ENCODE assay signal across 12 mouse cellular contexts in the genomic region with DNA sequence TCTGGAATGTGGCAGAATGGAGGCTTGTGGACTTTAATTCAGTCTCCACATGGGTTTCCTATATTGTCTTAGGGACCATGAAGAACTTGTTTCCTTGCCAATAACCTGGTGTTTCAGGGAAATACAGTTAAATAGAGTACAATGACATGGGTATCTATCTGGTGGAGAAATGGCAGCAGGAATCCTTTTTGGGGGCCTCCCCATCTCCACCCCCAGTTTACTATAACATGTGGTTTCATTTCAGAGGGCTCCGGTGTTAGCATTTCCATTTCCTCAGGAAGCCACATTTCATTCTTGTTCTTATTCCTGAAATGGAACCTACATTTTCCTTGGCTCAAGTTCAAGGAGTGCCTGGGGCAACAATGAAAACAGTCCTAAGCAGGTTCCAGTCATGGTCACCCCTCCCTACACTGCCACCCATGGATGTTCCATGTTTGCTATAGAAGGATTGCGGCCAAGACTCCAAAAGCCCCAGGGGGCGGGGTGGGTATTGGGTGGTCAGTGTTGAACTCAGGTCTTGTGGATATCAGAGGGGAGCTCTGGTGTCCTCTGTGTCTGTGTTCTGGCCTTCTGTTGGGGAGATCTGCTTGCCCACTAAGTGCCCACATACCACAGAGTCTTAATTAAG.
DNase-seq lines count a peak whose midpoint lies in the region; ATAC-seq and TF ChIP-seq lines count a peak whose summit lies in the region.
"Had no signal": no experiment of that assay in that cellular context is flagged by ENCODE, and none has a peak within 500 bp of the region (broad histone marks: within the 10 kb centered on the region; RNA-seq: fewer than 3 reads in every experiment).

No protein-coding gene starts in this region.

- H3K9ac ChIP-seq in heart, embryonic 15.5 days: no peak overlapping the region
- no peak overlapping the region for H3K9ac ChIP-seq in limb, embryonic 15.5 days
- no peak overlapping the region for H3K9ac ChIP-seq in intestine, postnatal 0 days (ENCODE audit: low read depth, low read length)
- H3K9ac ChIP-seq: intestine, embryonic 15.5 days; liver, embryonic 12.5 days had no signal

- peaks cover 15% of the 10 kb centered on the region for H3K4me1 ChIP-seq in heart, embryonic 15.5 days (replicated peaks)
- H3K4me1 ChIP-seq in limb, embryonic 15.5 days: peaks cover 11% of the 10 kb centered on the region
- H3K4me1 ChIP-seq in intestine, postnatal 0 days (replicated peaks; ENCODE audit: control insufficient read depth, insufficient read depth, low read length): no peaks in the 10 kb centered on the region
- H3K4me1 ChIP-seq: liver, embryonic 12.5 days had no signal

- H3K4me3 ChIP-seq in heart, embryonic 15.5 days: no peak overlapping the region
- H3K4me3 ChIP-seq in limb, embryonic 15.5 days: no peak overlapping the region
- no peak overlapping the region for H3K4me3 ChIP-seq in intestine, postnatal 0 days (ENCODE audit: low read depth, low read length)
- H3K4me3 ChIP-seq: intestine, embryonic 15.5 days; liver, embryonic 12.5 days had no signal

- no peaks in the 10 kb centered on the region for H3K36me3 ChIP-seq in heart, embryonic 15.5 days
- no peaks in the 10 kb centered on the region for H3K36me3 ChIP-seq in limb, embryonic 15.5 days
- no peaks in the 10 kb centered on the region for H3K36me3 ChIP-seq in intestine, postnatal 0 days (ENCODE audit: control insufficient read depth, insufficient read depth)
- H3K36me3 ChIP-seq: intestine, embryonic 15.5 days; liver, embryonic 12.5 days had no signal

- peak; percentile 45 for ATAC-seq in cerebellum, adult (ENCODE audit: insufficient number of reproducible peaks, low FRiP score, low TSS enrichment)
- no peak for ATAC-seq in heart, embryonic 15.5 days (replicated peaks; ENCODE audit: insufficient number of reproducible peaks, insufficient read depth, low FRiP score, low read depth)
- no peak for ATAC-seq in limb, embryonic 15.5 days (ENCODE audit: insufficient number of reproducible peaks, low FRiP score, low TSS enrichment, low read depth)
- no peak for ATAC-seq in intestine, postnatal 0 days
- ATAC-seq: intestine, embryonic 15.5 days; liver, embryonic 12.5 days had no signal

- no peak overlapping the region for H3K4me2 ChIP-seq in heart, embryonic 15.5 days
- H3K4me2 ChIP-seq in limb, embryonic 15.5 days: no peak overlapping the region
- no peak overlapping the region for H3K4me2 ChIP-seq in intestine, postnatal 0 days (replicated peaks; ENCODE audit: low read depth)
- H3K4me2 ChIP-seq: intestine, embryonic 15.5 days; liver, embryonic 12.5 days had no signal

- H3K27ac ChIP-seq in heart, embryonic 15.5 days: peak overlapping the region; percentile 56
- peak overlapping the region; percentile 75 for H3K27ac ChIP-seq in limb, embryonic 15.5 days
- no peak overlapping the region for H3K27ac ChIP-seq in intestine, postnatal 0 days (ENCODE audit: low read depth, low read length)
- H3K27ac ChIP-seq: intestine, embryonic 15.5 days; liver, embryonic 12.5 days had no signal

- intact Hi-C loops in left cerebral cortex, postnatal 10 days (cut with DNase I): no loop called here

- no peaks in the 10 kb centered on the region for H3K27me3 ChIP-seq in heart, embryonic 15.5 days
- H3K27me3 ChIP-seq in limb, embryonic 15.5 days: no peaks in the 10 kb centered on the region
- H3K27me3 ChIP-seq in intestine, postnatal 0 days (replicated peaks; ENCODE audit: control insufficient read depth, insufficient read depth, low read length): no peaks in the 10 kb centered on the region
- H3K27me3 ChIP-seq: intestine, embryonic 15.5 days; liver, embryonic 12.5 days had no signal

- H3K9me3 ChIP-seq in heart, embryonic 15.5 days (replicated peaks): no peaks in the 10 kb centered on the region
- H3K9me3 ChIP-seq in limb, embryonic 15.5 days: no peaks in the 10 kb centered on the region
- H3K9me3 ChIP-seq in intestine, postnatal 0 days (ENCODE audit: control insufficient read depth): no peaks in the 10 kb centered on the region
- H3K9me3 ChIP-seq: intestine, embryonic 15.5 days; liver, embryonic 12.5 days had no signal

- no peak for DNase-seq in cerebellum, postnatal 36 days
- peak; percentile 1 to 30 for DNase-seq in left cerebral cortex, postnatal 10 days (ENCODE audit: extremely low spot score in 1 of 2, low spot score in 2 of 2)
- DNase-seq in left cerebral cortex, adult 18-20 months (ENCODE audit: low spot score in 2 of 2): no peak
- no peak for DNase-seq in left cerebral cortex, adult 9 months (ENCODE audit: low spot score in 2 of 2)
- DNase-seq: adrenal gland, postnatal 14 days; right cerebral cortex, postnatal 14 days had no signal

- no peak for TF ChIP-seq CTCF in intestine, postnatal 0 days (IDR thresholded peaks at IDR 0.05; ENCODE audit: low read depth)

- WGBS in heart, embryonic 15.5 days: 84% methylated on average over 3 of the region's 3 CpGs
- WGBS in limb, embryonic 15.5 days: 63% methylated on average over 3 of the region's 3 CpGs
- WGBS in intestine, postnatal 0 days: 79% methylated on average over 3 of the region's 3 CpGs

Comparison
In these comparisons a context has a peak if more than half of its experiments do, and no peak if none do; other contexts are left out.
1. DNase-seq: peak in left cerebral cortex, postnatal 10 days (2 of 2); none in cerebellum, postnatal 36 days (0 of 2), left cerebral cortex, adult 18-20 months (0 of 2) and left cerebral cortex, adult 9 months (0 of 2).